Mouse (Mus musculus) lung, embryonic 16.5 days (tissue): ENCODE results near the gene Stra6l. TPM values are rescaled to one million over a fixed set of nuclear protein-coding genes. Genes with fewer than 3 reads are reported as not detected.

Source experiments
- ATAC-seq: fragments of 200-750 bp; cut with Nextera tagmentation; 2 replicates; pipeline ENCODE4 v1.8.0; 2017; ENCODE audit warnings: low read depth, mild to moderate bottlenecking, moderate library complexity
- H3K27ac ChIP-seq: fragments of 300-500 bp; sonication (generic); 2 replicates; pipeline ENCODE4 v1.5.1; 2014; ENCODE audit warnings: mild to moderate bottlenecking, control low read depth, low read length
- H3K27me3 ChIP-seq: fragments of 300-500 bp; sonication (generic); 2 replicates; pipeline ENCODE4 v1.6.1; 2014; ENCODE audit warnings: low read depth, low read length, mixed read lengths; ENCODE audit not compliant: control insufficient read depth, insufficient read depth
- H3K36me3 ChIP-seq: fragments of 300-500 bp; sonication (generic); 2 replicates; pipeline ENCODE4 v1.6.1; 2014; ENCODE audit warnings: low read length; ENCODE audit not compliant: control insufficient read depth, insufficient read depth
- H3K4me1 ChIP-seq: fragments of 300-500 bp; sonication (generic); replicated peaks from 2 replicates; pipeline ENCODE4 v1.6.1; 2014; ENCODE audit warnings: low read length, mixed read lengths; ENCODE audit not compliant: control insufficient read depth, insufficient read depth
- H3K4me2 ChIP-seq: fragments of 300-500 bp; sonication (generic); 2 replicates; pipeline ENCODE4 v1.6.1; 2014; ENCODE audit warnings: low read depth, low read length, control low read depth
- H3K4me3 ChIP-seq: fragments of 300-500 bp; sonication (generic); 2 replicates; pipeline ENCODE4 v1.5.1; 2014; ENCODE audit warnings: mild to moderate bottlenecking, low read length, control low read depth
- H3K9ac ChIP-seq: fragments of 300-500 bp; sonication (generic); 2 replicates; pipeline ENCODE4 v1.6.1; 2014; ENCODE audit warnings: low read length, control low read depth
- H3K9me3 ChIP-seq: fragments of 300-500 bp; sonication (generic); 2 replicates; pipeline ENCODE4 v1.6.1; 2016; ENCODE audit warnings: low read length; ENCODE audit not compliant: control insufficient read depth
- WGBS: fragments of 180-500 bp; shearing (Covaris S2); extraction: QIAGEN DNeasy Blood & Tissue Kit; methylation state at CpG from one replicate; pipeline ENCODE4 v1.1.7; 2014; 5-methylcytosine and 5-hydroxymethylcytosine counted together
- polyA plus RNA-seq: library from polyadenylated mRNA; unstranded; fragments of >200 nt; fragmentation: Nextera tagmentation; extraction: Ambion mirVana; gene quantifications from 2 replicates; pipeline ENCODE4 v1.2.1, GENCODE M21; 2015

The Stra6l gene
- polyA plus RNA-seq, 1 experiment from 2014 or later = 0.03 TPM

DNA sequence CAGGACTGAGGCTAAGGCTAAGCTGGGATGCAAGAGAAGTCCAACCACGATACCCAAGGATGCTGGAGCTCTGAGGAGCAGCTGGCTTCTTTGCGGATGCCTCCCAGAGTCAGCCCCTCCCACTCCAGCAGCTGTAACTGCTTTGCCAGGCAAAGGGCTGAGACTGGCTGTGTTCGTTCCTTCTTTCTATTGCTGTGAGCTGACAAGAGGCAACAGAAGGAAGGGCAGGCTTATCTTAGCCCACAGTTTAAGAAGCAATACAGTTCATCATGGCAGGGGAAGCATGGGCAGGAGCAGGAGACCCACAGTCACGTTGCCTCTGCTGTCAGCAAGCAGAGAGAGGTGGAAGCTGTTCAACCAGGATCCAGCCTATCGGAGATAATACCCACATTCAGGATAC is 12.7 kb downstream of the Stra6l start:
- no peak overlapping the region for H3K27ac ChIP-seq
- no peak for ATAC-seq
- H3K9ac ChIP-seq = no peak overlapping the region
- no peak overlapping the region for H3K4me3 ChIP-seq
- H3K27me3 ChIP-seq = peaks cover 2% of the 10 kb centered on the region; the same call in 1 of the 2 replicates
- no peak overlapping the region for H3K4me2 ChIP-seq
- 50% methylated on average over 5 of the region's 5 CpGs for WGBS
- H3K36me3 ChIP-seq = no peaks in the 10 kb centered on the region
- H3K4me1 ChIP-seq = peaks cover 8% of the 10 kb centered on the region
- H3K9me3 ChIP-seq = 0 out of 2 replicates have a peak, but pooled peaks cover 2% of the 10 kb centered on the region

DNA sequence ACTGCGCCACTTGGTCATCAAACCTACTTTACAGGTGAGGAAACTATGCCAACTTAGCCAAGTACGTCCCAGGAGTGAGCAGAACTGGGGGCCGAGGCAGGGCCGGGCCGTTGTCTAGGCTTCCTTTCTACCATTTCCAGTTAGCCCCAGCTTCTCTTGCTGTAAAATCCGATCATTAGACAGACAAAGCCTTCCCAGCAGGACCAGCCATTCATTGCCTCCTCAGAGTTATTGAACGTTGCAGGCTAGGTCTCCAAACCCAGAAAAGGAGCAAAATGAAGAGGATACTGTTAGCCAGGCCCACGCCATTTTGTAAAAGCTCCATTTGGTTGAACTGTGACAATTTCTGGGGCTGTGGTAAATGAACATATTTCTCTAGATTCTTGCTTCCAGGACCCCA is 19.0 kb downstream of the Stra6l start:
- ATAC-seq = no peak

DNA sequence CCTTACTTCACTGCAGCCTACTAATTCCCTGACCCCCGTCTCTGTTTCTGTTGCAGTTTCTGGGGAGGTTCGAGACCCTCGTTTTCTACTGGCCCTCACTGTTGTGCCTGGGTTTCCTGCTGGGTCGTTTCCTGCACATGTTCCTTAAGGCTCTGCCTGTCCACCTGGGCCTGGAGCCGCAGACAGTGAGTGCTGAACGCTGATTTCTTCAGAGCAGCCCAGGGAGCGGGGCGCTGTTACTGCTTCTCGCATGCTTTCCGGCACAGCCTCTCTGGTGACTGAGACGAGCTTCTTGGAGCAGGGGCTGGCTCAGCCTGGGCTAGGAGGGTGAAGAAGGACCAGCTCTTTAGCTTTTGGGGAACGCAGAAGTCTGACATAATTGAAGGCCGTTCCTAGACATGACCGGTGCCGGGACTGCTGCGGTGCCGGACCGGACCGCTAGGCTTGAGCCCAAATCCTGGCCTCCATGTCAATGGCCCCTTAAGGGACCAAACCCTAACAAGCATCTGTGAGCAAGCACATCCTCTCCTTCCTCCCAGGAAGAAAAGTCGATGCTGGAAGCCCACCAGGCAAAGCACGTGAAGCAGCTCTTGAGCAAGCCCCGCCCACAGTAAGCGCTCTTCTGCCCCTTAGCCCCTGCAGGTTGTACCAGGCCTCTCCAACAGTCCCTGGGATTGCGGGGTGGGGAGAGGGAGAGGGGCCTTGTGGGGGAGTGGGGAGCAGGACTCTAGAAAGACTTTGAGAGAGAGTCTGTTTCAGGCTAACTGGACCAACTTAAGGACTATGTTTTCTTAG is 20.8 kb downstream of the Stra6l start:
- Histone ChIP-seq H3K4me2 (peak overlapping the region; percentile 7; the same call in 1 of the 2 replicates), H3K27me3 (no peaks in the 10 kb centered on the region), H3K4me1 (no peaks in the 10 kb centered on the region), H3K36me3 (no peaks in the 10 kb centered on the region), H3K27ac (no peak overlapping the region), H3K9me3 (no peaks in the 10 kb centered on the region), H3K4me3 (no peak overlapping the region), H3K9ac (no peak overlapping the region)
- WGBS = 36% methylated on average over 24 of the region's 24 CpGs
- no peak for ATAC-seq

More for the DNA sequence above, 19.0 kb downstream of the Stra6l start:
- H3K4me3 ChIP-seq = no peak overlapping the region
- no peaks in the 10 kb centered on the region for H3K9me3 ChIP-seq
- H3K27ac ChIP-seq = no peak overlapping the region
- no peaks in the 10 kb centered on the region for H3K4me1 ChIP-seq
- no peaks in the 10 kb centered on the region for H3K27me3 ChIP-seq
- H3K9ac ChIP-seq = no peak overlapping the region
- 84% methylated on average over 8 of the region's 8 CpGs for WGBS
- no peak overlapping the region for H3K4me2 ChIP-seq
- H3K36me3 ChIP-seq = no peaks in the 10 kb centered on the region

DNA sequence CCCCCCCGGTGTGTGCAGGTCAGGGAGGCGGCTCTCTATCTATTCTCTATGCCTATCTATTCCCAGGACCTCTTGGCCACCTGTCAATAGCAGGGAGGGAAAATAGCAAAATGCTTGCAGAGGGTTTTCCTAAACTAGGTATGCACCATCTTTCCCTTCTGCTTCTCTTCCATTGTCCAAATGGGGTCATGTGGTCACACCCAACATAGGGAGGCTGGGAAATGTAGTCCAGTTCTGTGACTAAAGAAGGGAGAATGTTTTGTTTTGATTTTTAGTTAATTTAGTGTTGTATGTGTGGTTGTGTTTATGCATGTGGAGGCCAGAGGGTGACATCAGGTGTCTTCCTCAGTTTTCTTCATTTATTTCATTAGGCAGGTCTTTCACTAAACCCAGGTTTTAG is 23.7 kb downstream of the Stra6l start:
- Histone ChIP-seq H3K4me2 (no peak overlapping the region), H3K36me3 (no peaks in the 10 kb centered on the region), H3K4me1 (no peaks in the 10 kb centered on the region), H3K4me3 (no peak overlapping the region), H3K27ac (no peak overlapping the region), H3K9ac (no peak overlapping the region), H3K9me3 (no peaks in the 10 kb centered on the region; the same call in 1 of the 2 replicates), H3K27me3 (no peaks in the 10 kb centered on the region)
- ATAC-seq = no peak
- 85% methylated on average over 2 of the region's 2 CpGs for WGBS

DNA sequence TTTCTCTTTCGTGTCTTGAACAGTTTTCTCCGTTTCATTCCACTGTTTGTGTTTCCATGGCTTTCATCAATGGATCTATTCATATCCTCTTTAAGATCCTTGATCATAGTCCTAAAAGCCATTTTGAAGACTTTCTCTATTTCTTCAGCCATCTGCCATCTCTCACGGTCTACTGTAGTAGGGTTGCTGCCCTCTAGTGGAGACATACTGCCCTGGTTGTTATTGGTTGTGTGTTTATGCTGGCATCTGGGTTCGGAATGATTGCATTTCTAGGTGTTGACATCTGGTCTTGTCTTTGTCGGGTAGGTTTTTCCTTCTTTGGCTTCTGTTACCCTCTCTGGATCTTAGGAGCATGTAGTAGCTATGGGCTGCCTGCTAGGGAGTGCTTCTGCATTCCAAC is 30.5 kb downstream of the Stra6l start:
- no peaks in the 10 kb centered on the region for H3K4me1 ChIP-seq
- H3K27me3 ChIP-seq = no peaks in the 10 kb centered on the region
- no peak overlapping the region for H3K9ac ChIP-seq
- H3K27ac ChIP-seq = no peak overlapping the region
- no peak overlapping the region for H3K4me2 ChIP-seq
- no peak overlapping the region for H3K4me3 ChIP-seq
- H3K9me3 ChIP-seq = no peaks in the 10 kb centered on the region; the same call in 1 of the 2 replicates
- 40% methylated on average over 5 of the region's 5 CpGs for WGBS
- no peaks in the 10 kb centered on the region for H3K36me3 ChIP-seq
- no peak for ATAC-seq

DNA sequence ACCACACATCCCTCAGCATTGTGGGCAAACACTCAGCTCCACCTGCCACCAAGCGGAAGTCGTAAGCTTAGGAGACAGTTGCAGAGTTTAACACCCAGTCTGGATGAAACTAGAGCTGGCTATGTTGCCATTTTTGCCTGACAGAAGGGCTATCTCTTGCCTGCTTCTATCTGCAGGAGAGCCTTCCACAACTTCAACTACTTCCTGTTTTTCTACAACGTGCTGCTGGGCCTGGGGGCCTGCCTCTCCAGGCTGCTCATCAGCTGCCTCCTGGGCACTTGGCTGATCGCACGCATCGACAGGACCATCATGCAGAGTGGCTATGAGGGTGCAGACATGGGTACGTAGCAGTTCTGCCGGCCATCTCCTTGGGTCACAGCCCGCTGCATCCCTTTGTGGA is 34.1 kb downstream of the Stra6l start:
- no peak overlapping the region for H3K9ac ChIP-seq
- ATAC-seq = no peak
- H3K4me2 ChIP-seq = no peak overlapping the region
- H3K9me3 ChIP-seq = no peaks in the 10 kb centered on the region
- no peak overlapping the region for H3K27ac ChIP-seq
- 75% methylated on average over 9 of the region's 9 CpGs for WGBS
- no peaks in the 10 kb centered on the region for H3K36me3 ChIP-seq
- H3K4me3 ChIP-seq = no peak overlapping the region
- no peaks in the 10 kb centered on the region for H3K4me1 ChIP-seq
- no peaks in the 10 kb centered on the region for H3K27me3 ChIP-seq

DNA sequence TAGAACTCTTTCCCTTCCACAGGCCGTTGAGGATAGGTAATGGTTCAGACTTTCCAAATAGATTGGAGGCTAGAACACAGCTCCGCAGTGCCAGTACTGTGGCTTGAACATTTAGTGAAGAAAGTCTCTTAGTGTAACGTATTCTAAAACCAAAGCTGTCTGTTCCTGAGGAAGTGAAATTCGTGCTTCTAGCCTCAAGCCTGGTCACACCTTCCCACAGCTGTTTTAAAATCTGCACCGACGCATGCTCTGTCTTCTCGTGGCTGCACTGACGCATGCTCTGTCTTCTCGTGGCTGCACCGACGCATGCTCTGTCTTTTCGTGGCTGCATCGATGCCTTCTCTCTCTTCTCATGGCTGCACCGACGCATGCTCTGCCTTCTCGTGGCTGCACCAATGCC is 34.8 kb downstream of the Stra6l start:
- WGBS = 88% methylated on average over 16 of the region's 16 CpGs
- no peaks in the 10 kb centered on the region for H3K9me3 ChIP-seq
- no peak overlapping the region for H3K27ac ChIP-seq
- no peak overlapping the region for H3K9ac ChIP-seq
- ATAC-seq = no peak
- no peaks in the 10 kb centered on the region for H3K4me1 ChIP-seq
- H3K27me3 ChIP-seq = no peaks in the 10 kb centered on the region
- no peak overlapping the region for H3K4me2 ChIP-seq
- H3K4me3 ChIP-seq = no peak overlapping the region
- no peaks in the 10 kb centered on the region for H3K36me3 ChIP-seq

DNA sequence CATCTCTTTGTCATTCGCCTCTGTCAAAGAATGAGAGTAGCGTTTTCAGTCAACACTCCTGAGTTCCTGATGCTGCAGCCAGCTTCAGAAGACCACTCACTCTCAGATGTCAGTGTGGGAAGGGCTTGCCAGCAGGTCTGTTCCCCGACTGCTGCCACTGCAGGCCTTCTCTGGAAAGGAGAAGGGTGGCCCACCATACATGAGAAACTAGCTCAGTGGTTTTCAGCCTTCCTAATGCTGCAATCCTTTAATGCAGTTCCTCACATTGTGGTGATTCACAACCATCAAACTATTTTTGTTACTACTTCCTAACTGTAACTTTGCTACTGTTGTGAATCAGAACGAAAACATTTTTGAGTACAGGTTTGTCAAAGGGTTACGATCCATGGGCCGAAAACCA is 41.0 kb downstream of the Stra6l start:
- no peak overlapping the region for H3K9ac ChIP-seq
- H3K4me1 ChIP-seq = peaks cover 6% of the 10 kb centered on the region
- WGBS = 73% methylated on average over 6 of the region's 6 CpGs
- H3K36me3 ChIP-seq = no peaks in the 10 kb centered on the region
- no peak overlapping the region for H3K4me2 ChIP-seq
- no peaks in the 10 kb centered on the region for H3K9me3 ChIP-seq
- no peak overlapping the region for H3K4me3 ChIP-seq
- ATAC-seq = no peak
- no peaks in the 10 kb centered on the region for H3K27me3 ChIP-seq
- no peak overlapping the region for H3K27ac ChIP-seq

DNA sequence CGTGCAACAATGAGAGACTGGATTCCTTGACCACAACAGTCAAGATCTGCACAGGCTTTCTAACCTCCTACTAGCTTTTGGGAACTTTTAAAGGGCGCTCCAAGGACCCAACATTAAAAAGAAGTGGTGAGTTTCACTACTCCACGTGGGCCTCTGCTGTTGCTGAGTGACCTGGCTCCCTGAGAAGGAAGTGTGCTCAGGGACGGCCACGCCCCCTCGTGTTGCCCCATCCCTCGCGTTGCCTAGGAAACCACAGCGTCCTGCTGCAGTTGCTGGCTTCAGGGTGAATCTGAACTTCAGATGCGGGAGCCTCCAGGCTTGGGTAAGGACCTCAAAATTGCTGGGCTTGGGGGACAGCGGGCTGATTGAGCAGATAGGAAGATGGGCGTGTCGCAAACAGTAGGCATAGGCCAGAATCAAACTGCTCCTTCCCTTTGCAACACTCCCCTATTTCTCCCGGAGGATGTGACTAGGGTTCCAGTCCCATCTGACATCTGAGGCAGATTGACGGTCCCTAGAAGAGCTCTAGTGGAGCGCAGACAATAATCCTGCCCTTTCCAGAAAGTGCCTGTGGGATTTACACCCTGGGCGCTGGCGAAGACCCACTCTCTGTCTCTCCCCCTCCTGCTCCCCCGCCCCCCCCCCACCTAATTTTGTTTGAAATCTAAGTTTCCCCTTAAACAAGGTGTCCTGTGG is 41.8 kb downstream of the Stra6l start, which contains the start of gene Ccdc180:
Gene Ccdc180 (plus strand): TSS at position 238 of the 696 bp plus-strand sequence.
- Histone ChIP-seq H3K4me3 (no peak within 1 kb of the TSS), H3K4me2 (no peak within 1 kb of the TSS), H3K36me3 (no peaks in the 10 kb centered on the region), H3K27me3 (no peaks in the 10 kb centered on the region), H3K4me1 (peaks cover 6% of the 10 kb centered on the region), H3K27ac (no peak within 1 kb of the TSS), H3K9ac (no peak within 1 kb of the TSS), H3K9me3 (no peaks in the 10 kb centered on the region)
- ATAC-seq = peak; percentile 72; the same call in 1 of the 2 replicates
- WGBS = 16% methylated on average over 19 of the region's 19 CpGs
